Mouse (Mus musculus): ENCODE data around the gene Cox7a2l. TPM values are rescaled to one million over a fixed set of nuclear protein-coding genes. Genes with fewer than 3 reads are reported as not detected.

Cox7a2l gene
- polyA plus RNA-seq (2017; shearing (Covaris generic)): 305 TPM

DNA sequence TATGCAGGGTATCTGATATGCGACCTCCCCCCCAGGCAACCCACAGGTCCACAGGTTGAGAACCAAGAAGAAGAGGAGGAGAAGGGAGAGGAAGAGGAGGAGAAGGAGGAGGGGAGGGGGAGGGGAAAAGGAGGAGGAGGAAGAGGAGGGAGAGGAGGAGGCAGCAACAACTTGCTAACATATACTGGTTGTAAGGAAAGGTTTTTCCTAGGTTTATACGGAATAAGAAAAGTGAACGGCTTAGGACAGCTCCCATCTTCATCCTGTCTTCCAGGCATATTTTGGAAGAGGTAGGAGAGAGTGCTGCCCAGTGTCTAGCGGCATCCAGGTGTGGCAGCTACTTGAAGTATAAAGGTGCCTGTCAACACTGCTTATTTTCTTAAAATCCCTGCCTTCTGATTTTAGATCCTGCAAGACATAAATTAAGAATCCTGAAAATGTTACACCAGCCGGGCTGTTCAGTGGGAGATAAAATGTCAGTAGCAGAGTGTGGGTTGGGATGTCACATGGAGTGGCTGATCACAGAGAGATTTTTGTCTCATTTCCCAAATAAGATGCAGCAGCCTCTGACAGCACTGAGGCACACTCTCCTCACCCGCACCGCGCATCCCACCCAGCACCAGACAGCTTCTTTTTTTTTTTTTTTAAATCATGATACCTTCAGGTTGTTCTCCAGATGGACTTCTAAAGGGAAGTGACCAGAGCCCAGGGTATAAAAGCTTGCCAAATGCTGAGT is at the start of gene Cox7a2l:
Gene Cox7a2l, minus strand, starts transcription at position 51 of the 736 bp plus-strand sequence.

Other genes starting within 250 kb of the Cox7a2l start
- gene Eml4, start 166.4 kb downstream of the Cox7a2l start, polyA plus RNA-seq (2017; shearing (Covaris generic)): 59.1 TPM
- gene Kcng3, start 114.6 kb upstream of the Cox7a2l start, polyA plus RNA-seq (2017; shearing (Covaris generic)): not detected
- 92.7 TPM for gene Mta3, start 188.8 kb upstream of the Cox7a2l start, polyA plus RNA-seq (2017; shearing (Covaris generic))

All from naive thymus-derived CD4-positive, alpha-beta T cell, adult 5 months (primary cell).